Mouse (Mus musculus) brain, embryonic 14.5 days (tissue): ENCODE measurements around the gene Megf9.

ENCODE experiments used
- CTCF ChIP-seq: fragments of 200-500 bp; IDR thresholded peaks from 2 replicates; pipeline ENCODE4 v1.5.1; 2012; ENCODE audit warnings: inconsistent platforms, mild to moderate bottlenecking, moderate library complexity, borderline replicate concordance; ENCODE audit not compliant: insufficient read depth, insufficient read length; ENCODE audit errors: extremely low read depth
- POLR2A ChIP-seq: fragments of 200-500 bp; IDR thresholded peaks from 2 replicates; pipeline ENCODE4 v1.6.1; 2012; ENCODE audit warnings: mild to moderate bottlenecking, inconsistent platforms, borderline replicate concordance; ENCODE audit not compliant: poor library complexity, insufficient read depth, insufficient read length, severe bottlenecking; ENCODE audit errors: extremely low read depth

DNA sequence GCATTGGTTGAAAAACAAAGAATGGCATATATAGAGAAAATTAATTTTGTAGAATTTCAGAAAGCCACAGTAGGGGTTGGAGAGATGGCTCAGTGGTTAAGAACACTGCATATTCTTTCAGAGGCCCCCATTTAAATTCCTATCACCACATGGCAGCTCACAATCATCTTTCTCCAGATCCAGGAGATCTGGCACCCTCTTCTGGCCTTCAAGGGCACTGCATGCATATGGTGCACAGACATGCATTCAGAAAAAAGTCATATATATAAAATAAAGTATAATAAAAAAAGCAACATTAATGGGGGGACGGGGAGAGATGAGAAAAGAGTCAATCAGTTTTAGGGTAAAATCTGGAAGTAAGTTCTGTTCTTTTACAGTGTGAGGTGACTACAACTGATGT, 85.1 kb downstream of the Megf9 start:
- TF ChIP-seq POLR2A (no peak), CTCF (peak; percentile 25; the same call in 1 of the 2 replicates)
